Comparison of ENCODE assay signal across 1 mouse cellular context in the genomic region with DNA sequence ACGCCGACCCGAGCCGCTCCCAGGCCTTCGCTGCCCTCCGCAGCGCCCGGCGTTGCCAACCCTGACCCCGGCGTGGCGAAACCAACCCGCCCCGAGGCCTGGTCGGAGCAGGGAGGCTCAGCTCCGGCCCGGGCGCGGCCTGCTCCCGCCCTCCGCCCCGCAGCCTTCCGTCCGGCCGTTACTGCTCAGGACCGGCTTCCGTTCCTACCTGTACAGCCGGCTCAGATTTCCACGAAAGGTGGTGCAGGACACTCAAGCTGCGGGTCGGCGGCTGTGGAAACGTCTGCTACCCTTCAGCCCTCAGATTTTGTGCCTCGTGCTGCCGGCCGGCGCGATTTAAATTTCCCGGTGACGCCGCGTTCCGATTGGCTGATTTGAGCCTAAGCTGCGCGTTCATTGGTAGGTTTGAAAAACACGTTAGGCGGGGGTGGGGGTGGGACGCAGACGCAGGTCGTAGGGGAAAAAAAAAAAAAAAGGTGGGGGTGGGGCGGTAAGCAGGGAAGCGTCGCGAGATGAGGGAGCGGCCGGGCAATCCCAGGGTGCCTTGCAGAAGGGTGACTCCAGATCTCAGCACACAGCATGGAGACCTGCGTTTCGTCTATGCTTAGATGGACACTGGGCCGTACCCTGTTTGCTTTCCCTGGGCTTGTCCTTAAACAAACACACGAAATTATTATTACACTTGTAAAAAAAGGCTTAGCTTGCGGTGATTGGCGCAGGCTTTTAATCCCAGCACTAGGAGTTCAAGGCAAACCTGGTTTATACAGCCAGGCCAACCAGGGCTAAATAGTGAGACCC.
TF ChIP-seq lines count a peak whose summit lies in the region.

A gene (minus strand): TSS at position 391 of the 798 bp plus-strand sequence.

TF ChIP-seq in CH12.LX, 34 proteins besides CTCF, POLR2A, EP300 and RAD21 (continued from another document):
- no peak for TF ChIP-seq GABPA (IDR thresholded peaks at IDR 0.05; ENCODE audit: insufficient replicate concordance, low read depth, low read length)
- peak; percentile 97 for TF ChIP-seq CHD1 (IDR thresholded peaks at IDR 0.05; ENCODE audit: low read depth, low read length)
- TF ChIP-seq BHLHE40 (IDR thresholded peaks at IDR 0.05; ENCODE audit: low read depth, low read length) = no peak; the same call in 1 of the 2 replicates
- TF ChIP-seq MXI1 (IDR thresholded peaks at IDR 0.05; ENCODE audit: low read depth, low read length) = peak; percentile 97
- TF ChIP-seq KAT2A (IDR thresholded peaks at IDR 0.05; ENCODE audit: insufficient replicate concordance, low read length) = 0 out of 2 replicates have a peak, but pooled peaks have one; percentile 80
- TF ChIP-seq JUND (conservative IDR thresholded peaks at IDR 0.05; ENCODE audit: low read depth, low read length) = no peak
- TF ChIP-seq MAX (IDR thresholded peaks at IDR 0.05; ENCODE audit: low read length) = peak; percentile 90
- TF ChIP-seq USF2 (conservative IDR thresholded peaks at IDR 0.05; ENCODE audit: low read depth, low read length) = no peak
- no peak for TF ChIP-seq E2F4 (IDR thresholded peaks at IDR 0.05; ENCODE audit: insufficient replicate concordance, low read depth, low read length)
- TF ChIP-seq HCFC1 (IDR thresholded peaks at IDR 0.05; ENCODE audit: low read depth, low read length) = peak; percentile 84
- TF ChIP-seq JUN (IDR thresholded peaks at IDR 0.05; ENCODE audit: insufficient read depth, low read depth, low read length) = no peak
- peak; percentile 97 for TF ChIP-seq ZMIZ1 (IDR thresholded peaks at IDR 0.05; ENCODE audit: low read depth, low read length)
- TF ChIP-seq SIN3A (IDR thresholded peaks at IDR 0.05; ENCODE audit: low read length) = peak; percentile 89
- TF ChIP-seq RCOR1 (conservative IDR thresholded peaks at IDR 0.05; ENCODE audit: low read depth, low read length) = no peak
- TF ChIP-seq ETS1 (conservative IDR thresholded peaks at IDR 0.05; ENCODE audit: low read depth, low read length) = 0 out of 2 replicates have a peak, but pooled peaks have one; percentile 10
- peak; percentile 99 for TF ChIP-seq NELFE (IDR thresholded peaks at IDR 0.05; ENCODE audit: low read depth, low read length)
- peak; percentile 88 for TF ChIP-seq MAZ (IDR thresholded peaks at IDR 0.05; ENCODE audit: low read depth, low read length)
- no peak; the same call in 1 of the 2 replicates for TF ChIP-seq ELF1 (IDR thresholded peaks at IDR 0.05; ENCODE audit: low read depth, low read length)
- TF ChIP-seq USF1 (IDR thresholded peaks at IDR 0.05; ENCODE audit: low read depth, low read length) = no peak
- peak; percentile 99 for TF ChIP-seq ZNF384 (IDR thresholded peaks at IDR 0.05; ENCODE audit: low read depth, low read length)
- TF ChIP-seq NRF1 (IDR thresholded peaks at IDR 0.05; ENCODE audit: low read depth, low read length) = peak; percentile 70
- TF ChIP-seq ZKSCAN1 (IDR thresholded peaks at IDR 0.05; ENCODE audit: borderline replicate concordance, low read depth, low read length) = no peak
- peak; percentile 99 for TF ChIP-seq POLR2AphosphoS2 (IDR thresholded peaks at IDR 0.05; ENCODE audit: low read depth, low read length)
- TF ChIP-seq TCF12 (IDR thresholded peaks at IDR 0.05; ENCODE audit: low read depth, low read length) = peak; percentile 97
- TF ChIP-seq SMC3 (IDR thresholded peaks at IDR 0.05; ENCODE audit: low read depth, low read length) = no peak
- TF ChIP-seq ZC3H11A (IDR thresholded peaks at IDR 0.05; ENCODE audit: low read depth, low read length) = no peak
- TF ChIP-seq UBTF (IDR thresholded peaks at IDR 0.05; ENCODE audit: low read depth, low read length) = no peak; the same call in none of the 2 replicates
- TF ChIP-seq CHD2 (IDR thresholded peaks at IDR 0.05; ENCODE audit: low read length) = peak; percentile 99
- TF ChIP-seq MYC (IDR thresholded peaks at IDR 0.05; ENCODE audit: low read depth, low read length) = peak; percentile 89
- peak; percentile 32; the same call in 1 of the 2 replicates for TF ChIP-seq MEF2A (IDR thresholded peaks at IDR 0.05; ENCODE audit: borderline replicate concordance, low read depth, low read length)
